Mouse (Mus musculus): ENCODE measurements at regions not wholly inside any gene's neighbourhood (a gene's known extent, or its start where the extent isn't known, plus 50 kb on each side); places are given as distances from the start of the nearest gene placed in this dataset.

DNA sequence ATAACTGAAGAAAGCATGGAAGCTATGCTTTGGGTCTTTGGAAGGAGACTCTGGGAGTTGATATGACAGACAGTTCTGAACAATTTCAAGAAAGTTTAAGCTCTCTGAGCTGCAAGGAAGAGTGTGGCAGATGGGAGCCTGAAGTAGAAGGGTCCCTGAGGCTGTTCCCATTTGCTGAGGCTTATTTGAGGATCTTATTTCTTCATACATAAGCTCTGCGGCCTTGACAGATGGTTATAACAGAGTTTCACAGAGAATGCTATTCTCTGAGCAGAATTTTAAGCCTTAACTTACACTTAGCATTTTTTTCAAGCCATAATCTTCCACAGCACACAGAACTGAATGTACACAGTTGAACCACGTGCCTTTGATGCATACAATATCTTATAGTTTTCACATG lies 278.7 kb downstream of the Plk2 start:
- no peak for DNase-seq (ENCODE audit: low spot score in 2 of 2)

GRCm38 (mm10) chr13:110683259-110684041 lies 288.6 kb downstream of the Plk2 start:
- DNase-seq (ENCODE audit: low spot score in 2 of 2) = no peak

GRCm38 (mm10) chr13:110688796-110689195 lies 293.9 kb downstream of the Plk2 start:
- DNase-seq (ENCODE audit: low spot score in 2 of 2) = no peak

GRCm38 (mm10) chr13:110690501-110691255 lies 295.8 kb downstream of the Plk2 start:
- DNase-seq (ENCODE audit: low spot score in 2 of 2) = peak in 1 of 2 experiments; percentile 64

- no peak for DNase-seq (ENCODE audit: low spot score in 2 of 2)
Observed at GRCm38 (mm10) chr13:110692696-110693095, 297.9 kb downstream of the Plk2 start.

- DNase-seq (ENCODE audit: low spot score in 2 of 2) = no peak
Observed at GRCm38 (mm10) chr13:110694876-110695275, 300.0 kb downstream of the Plk2 start.

DNA sequence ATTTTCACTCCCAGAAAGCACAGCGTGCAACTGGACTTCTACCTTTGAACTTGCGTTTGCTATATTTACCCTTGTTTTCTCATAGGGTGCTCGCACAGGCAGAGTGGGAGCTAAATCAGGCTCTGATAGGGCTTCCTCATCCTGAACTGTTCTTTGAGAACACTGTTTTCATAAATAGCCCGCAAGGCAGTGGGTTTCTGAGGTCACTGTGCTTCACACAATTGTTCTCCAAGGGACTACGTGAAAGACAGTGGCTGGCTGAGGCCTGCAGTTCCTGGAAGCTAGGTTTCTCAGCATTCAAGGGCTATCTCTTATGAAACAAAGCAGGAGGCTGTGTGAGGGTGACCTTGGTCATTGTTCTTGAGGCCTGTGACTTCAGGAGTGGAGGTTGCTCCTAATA lies 301.7 kb downstream of the Plk2 start:
- no peak for DNase-seq (ENCODE audit: low spot score in 2 of 2)

GRCm38 (mm10) chr13:110704261-110704660 lies 309.4 kb downstream of the Plk2 start:
- DNase-seq (ENCODE audit: low spot score in 2 of 2) = peak in 1 of 2 experiments; percentile 4

- DNase-seq (ENCODE audit: low spot score in 2 of 2) = no peak
Observed at GRCm38 (mm10) chr13:110710847-110711246, 316.0 kb downstream of the Plk2 start.

- no peak for DNase-seq (ENCODE audit: low spot score in 2 of 2)
Observed at GRCm38 (mm10) chr13:110712527-110712926, 317.7 kb downstream of the Plk2 start.

- no peak for DNase-seq (ENCODE audit: low spot score in 2 of 2)
Observed at GRCm38 (mm10) chr13:110722170-110722569, 327.3 kb downstream of the Plk2 start.

DNA sequence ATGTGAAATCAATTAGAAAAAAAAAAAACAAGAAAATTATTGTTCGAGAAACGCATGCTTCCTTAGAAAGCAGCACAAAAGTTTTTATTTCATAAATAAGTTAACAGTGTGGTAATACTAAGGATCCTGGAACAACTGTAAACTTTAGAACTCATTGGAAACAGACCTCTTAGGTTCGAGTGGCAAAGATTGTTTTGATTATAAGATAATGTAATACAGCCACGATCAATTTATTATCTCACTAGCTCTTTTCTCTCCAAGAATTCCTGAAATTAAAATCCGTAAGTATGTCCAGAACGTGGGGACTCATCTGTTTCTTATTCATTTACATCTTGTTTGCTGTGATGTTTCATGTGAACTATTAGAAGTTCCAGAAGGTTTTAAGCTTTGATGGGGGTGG lies 327.9 kb downstream of the Plk2 start:
- no peak for DNase-seq (ENCODE audit: low spot score in 2 of 2)

- no peak for DNase-seq (ENCODE audit: low spot score in 2 of 2)
Observed at GRCm38 (mm10) chr13:110724836-110725235, 330.0 kb downstream of the Plk2 start.

DNA sequence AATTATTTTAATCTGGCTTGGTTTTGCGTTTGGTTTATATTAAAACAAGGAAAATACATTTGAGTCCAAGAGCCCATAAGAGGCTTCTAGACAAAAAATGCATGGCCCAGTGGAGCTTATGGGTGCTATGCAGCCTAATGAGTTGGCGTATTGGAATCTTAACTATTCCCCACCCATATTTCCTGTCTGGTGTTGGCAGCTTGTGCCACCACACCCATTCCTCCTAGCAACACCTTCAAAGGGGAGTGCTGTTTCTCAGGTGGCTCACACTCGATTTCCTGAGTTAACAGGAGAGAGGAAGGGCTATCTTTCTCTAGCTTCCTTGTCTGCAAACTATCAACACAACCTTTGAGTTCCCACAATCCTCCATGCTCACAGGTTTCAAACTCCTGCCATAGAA lies 331.0 kb downstream of the Plk2 start:
- no peak for DNase-seq (ENCODE audit: low spot score in 2 of 2)

GRCm38 (mm10) chr13:110735511-110735910 lies 340.7 kb downstream of the Plk2 start:
- DNase-seq (ENCODE audit: low spot score in 2 of 2) = peak in 1 of 2 experiments; percentile 11

DNA sequence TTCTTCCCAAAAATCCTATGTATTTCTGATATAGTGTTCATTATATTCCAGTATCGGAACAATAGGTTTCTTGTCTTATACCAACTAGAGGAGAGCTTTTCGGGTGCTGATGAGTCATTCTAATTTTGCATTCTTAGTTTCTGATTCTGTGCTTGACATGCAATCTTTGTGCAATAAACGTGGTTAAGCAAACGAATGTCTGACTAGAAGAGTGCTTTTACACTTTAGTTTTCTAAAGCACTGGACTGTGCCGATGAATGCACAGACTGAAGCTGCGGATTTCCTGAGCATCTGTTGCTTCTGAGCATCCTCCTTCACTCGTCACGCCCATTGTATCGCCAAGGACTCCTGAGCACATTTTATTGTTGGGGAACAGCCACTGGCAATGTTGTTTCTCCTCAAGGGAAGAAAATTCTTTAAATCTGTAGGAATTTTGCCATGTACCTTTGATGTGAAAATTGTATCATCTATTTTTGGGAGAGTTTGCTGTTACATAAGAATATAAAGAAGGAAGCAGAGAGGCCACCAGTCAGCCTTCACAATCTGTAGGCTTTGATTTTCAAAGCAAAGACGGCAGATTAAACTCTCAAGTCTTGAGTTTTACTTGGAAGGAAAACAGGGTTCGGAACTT lies 346.8 kb downstream of the Plk2 start:
- no peak for DNase-seq (ENCODE audit: low spot score in 2 of 2)

DNA sequence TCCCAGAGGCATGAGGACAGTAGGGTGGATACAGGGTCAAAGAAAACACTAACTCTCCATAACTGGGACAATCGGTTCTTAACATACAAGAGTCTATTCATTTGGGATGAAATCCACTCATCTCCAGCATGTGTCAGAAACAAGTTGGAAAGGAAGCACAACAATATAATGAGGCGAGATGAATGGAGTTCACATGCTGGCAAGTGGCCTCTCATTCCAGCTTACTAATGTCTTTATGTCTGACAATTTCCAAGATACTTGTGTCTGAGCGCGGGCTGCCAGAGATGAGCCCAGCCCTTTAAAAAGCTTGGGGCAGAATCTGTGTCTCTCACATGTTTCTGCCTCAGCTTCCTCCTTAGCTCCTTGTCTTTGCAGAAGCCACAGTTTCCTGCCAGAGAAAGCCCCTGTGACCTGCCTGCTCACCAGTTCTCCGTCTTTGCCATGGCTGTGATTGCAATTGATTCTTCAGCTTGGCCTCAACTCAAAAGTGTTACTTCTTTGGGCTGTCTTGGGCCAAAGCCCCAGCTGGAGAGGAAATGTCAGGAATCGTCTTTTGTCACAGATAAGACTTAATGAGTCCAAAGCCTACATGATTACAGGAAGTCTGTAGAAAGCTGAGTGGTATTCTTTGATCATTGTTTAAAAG lies 352.5 kb downstream of the Plk2 start:
- no peak for DNase-seq (ENCODE audit: low spot score in 2 of 2)

- no peak for DNase-seq (ENCODE audit: low spot score in 2 of 2)
Observed at GRCm38 (mm10) chr13:110752746-110753145, 357.9 kb downstream of the Plk2 start.

- DNase-seq (ENCODE audit: low spot score in 2 of 2) = peak in 1 of 2 experiments; percentile 3
Observed at GRCm38 (mm10) chr13:110754548-110754947, 359.7 kb downstream of the Plk2 start.

DNA sequence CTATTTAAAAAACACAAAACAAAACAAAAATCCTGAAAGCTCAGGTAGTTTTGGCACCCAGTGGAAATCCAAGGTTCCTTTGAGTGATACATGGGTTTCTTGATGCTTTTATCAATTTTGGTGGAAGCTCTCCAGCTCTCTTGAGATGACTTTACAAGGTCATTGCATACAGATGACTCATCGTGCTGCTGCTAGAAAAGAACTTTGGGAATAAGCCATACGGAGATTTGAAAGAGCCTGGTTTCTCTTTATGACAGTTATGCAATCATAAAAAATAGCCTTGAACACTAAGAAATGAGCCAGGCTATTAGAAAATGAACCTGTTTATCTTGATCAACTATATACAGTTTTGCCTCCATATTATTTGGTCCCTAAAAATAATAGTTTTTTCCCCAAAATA lies 362.0 kb downstream of the Plk2 start:
- no peak for DNase-seq (ENCODE audit: low spot score in 2 of 2)

GRCm38 (mm10) chr13:110769210-110769609 lies 374.4 kb downstream of the Plk2 start:
- no peak for DNase-seq (ENCODE audit: low spot score in 2 of 2)

- DNase-seq (ENCODE audit: low spot score in 2 of 2) = no peak
Observed at GRCm38 (mm10) chr13:110775251-110775650, 380.4 kb downstream of the Plk2 start.
